Mouse (Mus musculus) neutrophil, adult 83 days (primary cell): Measurements from ENCODE around the gene Morn5. TPM values are rescaled to one million over a fixed set of nuclear protein-coding genes. Genes with fewer than 3 reads are reported as not detected.

Experiments used
- total RNA-seq, 2 experiments: library from RNA; stranded (reverse); gene quantifications; one replicate each; pipeline ENCODE4 v1.2.4; 2023

The Morn5 gene
- not detected for total RNA-seq

GRCm38 (mm10) chr2:36048748-36049566 is at the start of gene Morn5, which contains the start of gene Ndufa8:
Morn5 (plus strand) TSS chr2:36049458.
Ndufa8 (minus strand) TSS chr2:36049406.

GRCm38 (mm10) chr2:36104956-36105741 is 55.9 kb downstream of the Morn5 start, which contains the start of gene Lhx6:
Lhx6 (minus strand) TSS chr2:36105408.

Other genes starting within 250 kb of the Morn5 start
- gene Ttll11, start 69.5 kb upstream of the Morn5 start, total RNA-seq = 1 to 10 TPM in 1 of 2 experiments, under 1 TPM in 1; 0.83 to 2.2 TPM
- 10 to 100 TPM; 57.9 to 71.2 TPM for gene Ndufa8, start 52 bp upstream of the Morn5 start, total RNA-seq
- under 1 TPM in 1 of 2 experiments, not detected in 1; 0.13 TPM for gene Lhx6, start 56.0 kb downstream of the Morn5 start, total RNA-seq
- gene Mrrf, start 86.9 kb downstream of the Morn5 start, total RNA-seq = 1 to 10 TPM; 3.6 to 7.0 TPM
- 10 to 100 TPM; 20.3 to 22.7 TPM for gene Rbm18, start 87.3 kb downstream of the Morn5 start, total RNA-seq
- 100 to 1,000 TPM in 1 of 2 experiments, 10 to 100 TPM in 1; 91.0 to 115 TPM for gene Ptgs1, start 181.0 kb downstream of the Morn5 start, total RNA-seq